Mouse (Mus musculus) embryonic facial prominence, embryonic 10.5 days (tissue): ENCODE measurements at regions not wholly inside any gene's neighbourhood (a gene's known extent, or its start where the extent isn't known, plus 50 kb on each side); places are given as distances from the start of the nearest gene placed in this dataset.
A peak's percentile ranks its signal among the peaks of the same experiment; 100 is the strongest.

Source experiments
- DNase-seq: peaks from one replicate; pipeline ENCODE4 v3.0.0-alpha.2; 2017; ENCODE audit warnings: low spot score
- H3K27ac ChIP-seq: fragments of 300-500 bp; sonication (generic); replicated peaks from 2 replicates; pipeline ENCODE4 v1.5.1; 2016; ENCODE audit warnings: mild to moderate bottlenecking
- H3K27me3 ChIP-seq: fragments of 300-500 bp; sonication (generic); replicated peaks from 2 replicates; pipeline ENCODE4 v1.6.1; 2016; ENCODE audit warnings: low read depth, mild to moderate bottlenecking; ENCODE audit not compliant: poor library complexity, severe bottlenecking
- H3K36me3 ChIP-seq: fragments of 300-500 bp; sonication (generic); replicated peaks from 2 replicates; pipeline ENCODE4 v1.6.1; 2016; ENCODE audit warnings: mild to moderate bottlenecking, moderate library complexity
- H3K4me1 ChIP-seq: fragments of 300-500 bp; sonication (generic); 2 replicates; pipeline ENCODE4 v1.6.1; 2016
- H3K4me3 ChIP-seq: fragments of 300-500 bp; sonication (generic); 2 replicates; pipeline ENCODE4 v1.5.1; 2016; ENCODE audit warnings: mild to moderate bottlenecking, moderate library complexity
- H3K9me3 ChIP-seq: fragments of 300-500 bp; sonication (generic); 2 replicates; pipeline ENCODE4 v1.6.1; 2016; ENCODE audit warnings: mild to moderate bottlenecking
- WGBS: fragments of 180-500 bp; shearing (Covaris S2); methylation state at CpG from one replicate; pipeline ENCODE4 v1.1.7; 2016; 5-methylcytosine and 5-hydroxymethylcytosine counted together

GRCm38 (mm10) chr5:51816258-51816657 lies 248.7 kb upstream of the Ppargc1a start:
- WGBS = 81% methylated on average over 2 of the region's 2 CpGs
- H3K27ac ChIP-seq = no peak overlapping the region
- H3K9me3 ChIP-seq = no peaks in the 10 kb centered on the region

GRCm38 (mm10) chr5:51811728-51812127 lies 244.2 kb upstream of the Ppargc1a start:
- Histone ChIP-seq H3K27ac (no peak overlapping the region), H3K36me3 (no peaks in the 10 kb centered on the region), H3K9me3 (no peaks in the 10 kb centered on the region), H3K4me3 (no peak overlapping the region), H3K27me3 (no peaks in the 10 kb centered on the region), H3K4me1 (no peaks in the 10 kb centered on the region)
- 90% methylated on average over 2 of the region's 2 CpGs for WGBS
- no peak for DNase-seq

More at GRCm38 (mm10) chr5:51816258-51816657, 248.7 kb upstream of the Ppargc1a start:
- Histone ChIP-seq H3K36me3 (no peaks in the 10 kb centered on the region), H3K27me3 (no peaks in the 10 kb centered on the region), H3K4me1 (no peaks in the 10 kb centered on the region), H3K4me3 (no peak overlapping the region)
- no peak for DNase-seq

DNA sequence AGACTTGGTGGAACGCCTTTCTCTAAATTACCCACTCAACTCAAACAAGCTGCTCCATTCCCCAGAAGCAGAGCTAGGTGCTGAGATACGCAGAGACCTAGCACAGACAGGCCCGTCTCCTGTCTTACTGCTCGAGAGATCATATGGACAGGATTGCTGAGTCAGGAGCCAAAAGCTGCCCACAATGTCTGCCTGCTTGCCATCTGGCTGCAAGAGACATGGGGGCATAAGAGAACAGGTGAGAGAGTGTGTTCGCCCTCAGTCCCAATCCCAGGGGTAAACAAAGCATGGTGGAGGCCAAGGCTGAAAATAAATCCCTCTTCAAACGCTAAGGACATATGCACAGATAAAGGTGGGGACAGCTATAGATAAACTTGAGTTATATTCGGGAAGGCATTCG lies 234.0 kb upstream of the Ppargc1a start:
- H3K9me3 ChIP-seq = no peaks in the 10 kb centered on the region
- H3K27me3 ChIP-seq = no peaks in the 10 kb centered on the region
- no peak overlapping the region for H3K4me3 ChIP-seq
- no peak for DNase-seq
- H3K36me3 ChIP-seq = no peaks in the 10 kb centered on the region
- no peak overlapping the region for H3K27ac ChIP-seq
- 83% methylated on average over 8 of the region's 8 CpGs for WGBS
- H3K4me1 ChIP-seq = no peaks in the 10 kb centered on the region

DNA sequence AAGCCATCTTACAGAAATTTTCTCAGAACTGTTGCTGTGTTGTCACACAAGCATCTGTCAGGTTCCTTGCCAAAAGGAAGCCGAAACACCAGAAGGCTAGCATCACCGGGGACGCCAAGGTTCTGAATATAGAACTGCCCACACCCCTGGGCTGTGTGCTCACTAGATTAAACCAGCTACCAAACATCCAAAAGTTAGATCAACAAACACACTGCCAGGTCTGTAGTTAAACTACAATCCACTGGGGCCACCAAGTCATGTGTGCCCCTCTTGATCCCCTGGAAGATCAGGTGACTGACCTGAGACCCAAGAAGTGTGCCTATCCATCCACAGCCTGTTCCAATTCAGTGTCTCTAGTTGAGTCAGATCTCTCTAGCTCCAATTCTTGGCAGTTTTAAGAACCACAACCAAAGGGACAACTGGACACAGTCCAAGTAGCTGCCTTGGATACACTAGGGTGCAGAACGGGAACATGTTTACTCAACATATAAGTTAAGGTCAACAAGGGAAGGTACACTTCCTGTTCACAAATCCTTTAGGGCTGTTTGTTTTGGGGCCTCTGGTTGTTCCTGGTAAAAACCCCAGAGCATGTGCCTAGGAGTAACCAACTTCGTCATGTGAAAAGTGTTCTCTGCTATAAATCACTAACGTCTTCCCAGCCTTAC lies 232.0 kb upstream of the Ppargc1a start:
- Histone ChIP-seq H3K36me3 (no peaks in the 10 kb centered on the region), H3K27me3 (no peaks in the 10 kb centered on the region), H3K9me3 (no peaks in the 10 kb centered on the region), H3K4me1 (0 out of 2 replicates have a peak, but pooled peaks cover under 1% of the 10 kb centered on the region), H3K4me3 (no peak overlapping the region), H3K27ac (no peak overlapping the region)
- WGBS = 88% methylated on average over 6 of the region's 6 CpGs
- DNase-seq = no peak

DNA sequence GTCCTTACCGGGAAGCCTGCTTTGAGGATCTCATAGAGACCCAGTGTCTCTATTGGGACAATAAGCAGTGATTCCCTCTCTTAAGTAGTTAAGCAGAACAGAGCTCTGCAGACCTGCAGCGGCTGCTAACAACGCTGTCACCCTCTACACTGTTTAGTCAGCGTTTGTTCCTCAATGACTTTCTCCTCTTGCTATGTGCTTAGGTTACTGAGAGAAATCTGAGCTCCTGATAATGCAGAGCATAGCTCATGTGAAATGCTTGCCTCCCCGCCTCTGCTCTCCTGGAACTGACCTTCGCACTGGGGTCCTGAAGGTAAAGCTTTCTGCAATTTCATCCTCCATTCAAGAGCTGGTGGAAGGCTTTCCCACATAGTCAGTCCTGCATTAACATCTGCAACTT lies 226.6 kb upstream of the Ppargc1a start:
- peak; percentile 22 for DNase-seq
- H3K9me3 ChIP-seq = no peaks in the 10 kb centered on the region
- 50% methylated on average over 6 of the region's 6 CpGs for WGBS
- H3K27ac ChIP-seq = no peak overlapping the region
- no peaks in the 10 kb centered on the region for H3K27me3 ChIP-seq
- no peaks in the 10 kb centered on the region for H3K36me3 ChIP-seq
- no peak overlapping the region for H3K4me3 ChIP-seq
- H3K4me1 ChIP-seq = peaks cover 10% of the 10 kb centered on the region; the same call in 1 of the 2 replicates

- Histone ChIP-seq H3K27ac (no peak overlapping the region), H3K27me3 (no peaks in the 10 kb centered on the region), H3K9me3 (no peaks in the 10 kb centered on the region), H3K36me3 (no peaks in the 10 kb centered on the region), H3K4me1 (peaks cover 10% of the 10 kb centered on the region; the same call in 1 of the 2 replicates), H3K4me3 (no peak overlapping the region)
- DNase-seq = no peak
- 76% methylated on average over 2 of the region's 2 CpGs for WGBS
These were observed 225.4 kb upstream of the Ppargc1a start for GRCm38 (mm10) chr5:51792950-51793349.

GRCm38 (mm10) chr5:51788768-51789167 lies 221.2 kb upstream of the Ppargc1a start:
- H3K4me3 ChIP-seq = no peak overlapping the region
- WGBS = 73% methylated on average over 6 of the region's 6 CpGs
- no peaks in the 10 kb centered on the region for H3K27me3 ChIP-seq
- H3K27ac ChIP-seq = no peak overlapping the region
- H3K9me3 ChIP-seq = no peaks in the 10 kb centered on the region
- DNase-seq = no peak
- H3K4me1 ChIP-seq = peaks cover 2% of the 10 kb centered on the region; the same call in 1 of the 2 replicates
- no peaks in the 10 kb centered on the region for H3K36me3 ChIP-seq

- no peak overlapping the region for H3K4me3 ChIP-seq
- no peak for DNase-seq
- H3K4me1 ChIP-seq = no peaks in the 10 kb centered on the region
- H3K27me3 ChIP-seq = no peaks in the 10 kb centered on the region
- no peaks in the 10 kb centered on the region for H3K9me3 ChIP-seq
- H3K36me3 ChIP-seq = no peaks in the 10 kb centered on the region
- no peak overlapping the region for H3K27ac ChIP-seq
- 83% methylated on average over 5 of the region's 5 CpGs for WGBS
These were observed 216.0 kb upstream of the Ppargc1a start for GRCm38 (mm10) chr5:51783523-51783922.

GRCm38 (mm10) chr5:51783099-51783498 lies 215.6 kb upstream of the Ppargc1a start:
- DNase-seq = no peak
- Histone ChIP-seq H3K36me3 (no peaks in the 10 kb centered on the region), H3K4me1 (no peaks in the 10 kb centered on the region), H3K27me3 (no peaks in the 10 kb centered on the region), H3K4me3 (no peak overlapping the region), H3K27ac (no peak overlapping the region), H3K9me3 (no peaks in the 10 kb centered on the region)
- WGBS = 94% methylated on average over 9 of the region's 9 CpGs

DNA sequence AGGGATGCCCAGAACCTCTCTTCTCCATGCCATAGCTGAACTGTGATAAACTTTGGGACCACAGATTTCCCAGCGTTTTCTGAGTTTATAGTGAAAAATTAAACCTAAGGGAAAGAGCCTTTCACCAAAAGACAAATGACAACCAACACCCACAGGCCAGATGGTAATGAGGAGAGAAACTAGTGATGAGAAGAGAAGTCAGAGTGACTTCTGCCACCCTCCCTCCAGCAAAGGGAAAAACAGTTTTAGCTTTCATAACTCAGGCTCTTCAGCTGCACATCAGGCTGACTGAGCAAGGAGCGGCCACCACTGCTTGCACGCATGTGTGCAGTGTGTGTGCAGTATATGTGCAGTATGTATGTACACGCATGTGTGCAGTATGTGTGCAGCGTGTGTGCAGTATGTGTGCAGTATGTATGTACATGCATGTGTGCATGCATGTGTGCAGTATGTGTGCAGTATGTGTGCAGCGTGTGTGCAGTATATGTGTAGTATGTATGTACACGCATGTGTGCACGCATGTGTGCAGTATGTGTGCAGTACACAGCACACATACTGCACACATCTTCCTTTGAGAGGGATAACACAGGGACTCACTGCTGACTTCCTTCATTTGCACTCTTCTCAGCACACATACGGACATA lies 208.1 kb upstream of the Ppargc1a start:
- Histone ChIP-seq H3K4me1 (no peaks in the 10 kb centered on the region), H3K27ac (no peak overlapping the region), H3K36me3 (no peaks in the 10 kb centered on the region), H3K27me3 (no peaks in the 10 kb centered on the region), H3K4me3 (no peak overlapping the region), H3K9me3 (no peaks in the 10 kb centered on the region)
- DNase-seq = no peak
- WGBS = 93% methylated on average over 9 of the region's 9 CpGs

DNA sequence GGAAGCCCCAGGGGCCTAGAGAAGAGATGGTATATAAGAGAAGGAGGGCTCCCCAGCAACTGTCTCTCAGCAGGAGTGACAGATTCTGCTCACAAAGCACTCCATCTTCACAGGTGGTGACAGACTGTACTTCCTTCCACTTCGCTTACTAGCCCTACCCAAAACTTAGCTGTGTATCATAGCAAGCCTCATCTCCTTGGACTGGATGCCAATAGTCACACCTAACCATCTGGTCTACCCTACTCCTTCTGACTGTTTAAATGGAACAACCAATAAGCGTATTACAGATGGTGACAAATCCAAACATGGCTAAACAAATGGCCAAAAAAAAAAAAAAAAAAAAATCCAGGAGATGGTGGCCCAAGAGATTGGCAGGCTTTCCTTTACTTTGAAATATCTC lies 204.1 kb upstream of the Ppargc1a start:
- Histone ChIP-seq H3K9me3 (no peaks in the 10 kb centered on the region), H3K4me1 (no peaks in the 10 kb centered on the region), H3K36me3 (no peaks in the 10 kb centered on the region), H3K27ac (no peak overlapping the region), H3K4me3 (no peak overlapping the region), H3K27me3 (no peaks in the 10 kb centered on the region)
- WGBS = 81% methylated on average over 2 of the region's 2 CpGs
- DNase-seq = no peak

- no peaks in the 10 kb centered on the region for H3K27me3 ChIP-seq
- H3K9me3 ChIP-seq = no peaks in the 10 kb centered on the region
- no peak for DNase-seq
- no peaks in the 10 kb centered on the region for H3K36me3 ChIP-seq
- H3K27ac ChIP-seq = no peak overlapping the region
- no peak overlapping the region for H3K4me3 ChIP-seq
- WGBS = 85% methylated on average over 3 of the region's 3 CpGs
- no peaks in the 10 kb centered on the region for H3K4me1 ChIP-seq
These were observed 198.6 kb upstream of the Ppargc1a start for GRCm38 (mm10) chr5:51766111-51766510.

GRCm38 (mm10) chr5:51764416-51764815 lies 196.9 kb upstream of the Ppargc1a start:
- no peak overlapping the region for H3K27ac ChIP-seq
- no peaks in the 10 kb centered on the region for H3K4me1 ChIP-seq
- H3K9me3 ChIP-seq = no peaks in the 10 kb centered on the region
- no peak overlapping the region for H3K4me3 ChIP-seq
- H3K36me3 ChIP-seq = no peaks in the 10 kb centered on the region
- H3K27me3 ChIP-seq = no peaks in the 10 kb centered on the region
- DNase-seq = no peak
- 89% methylated on average over 7 of the region's 7 CpGs for WGBS
